Mouse (Mus musculus): ENCODE measurements at regions not wholly inside any gene's neighbourhood (a gene's known extent, or its start where the extent isn't known, plus 50 kb on each side); places are given as distances from the start of the nearest gene placed in this dataset.

- Histone ChIP-seq H3K4me1 (ENCODE audit: insufficient read depth, low read depth, low read length) (no peaks in the 10 kb centered on the region; the same call in 1 of the 2 replicates), H3K9me3 (ENCODE audit: low read length) (no peaks in the 10 kb centered on the region), H3K36me3 (ENCODE audit: insufficient read depth, low read length) (no peaks in the 10 kb centered on the region), H3K27ac (ENCODE audit: low read length) (no peak overlapping the region), H3K4me3 (ENCODE audit: low read depth, low read length) (no peak overlapping the region), H3K4me2 (replicated peaks; ENCODE audit: low read depth, low read length) (no peak overlapping the region), H3K27me3 (replicated peaks; ENCODE audit: insufficient read depth, low read length) (no peaks in the 10 kb centered on the region), H3K9ac (replicated peaks; ENCODE audit: low read depth) (no peak overlapping the region)
- DNase-seq (ENCODE audit: low spot score) (no peak), ATAC-seq (no peak)
- peak; percentile 56 for TF ChIP-seq CTCF (IDR thresholded peaks at IDR 0.05)
- TF ChIP-seq EP300 (IDR thresholded peaks at IDR 0.05), result no peak
- 63% methylated on average over 5 of the region's 5 CpGs for WGBS
These were observed 1817.1 kb downstream of the 9330182O14Rik start for GRCm38 (mm10) chr15:41951276-41951675.

GRCm38 (mm10) chr15:41960597-41960996 is 1826.4 kb downstream of the 9330182O14Rik start:
- Histone ChIP-seq H3K27me3 (replicated peaks; ENCODE audit: insufficient read depth, low read length) (no peaks in the 10 kb centered on the region), H3K9ac (replicated peaks; ENCODE audit: low read depth) (no peak overlapping the region), H3K9me3 (ENCODE audit: low read length) (no peaks in the 10 kb centered on the region), H3K27ac (ENCODE audit: low read length) (no peak overlapping the region), H3K4me3 (ENCODE audit: low read depth, low read length) (no peak overlapping the region), H3K36me3 (ENCODE audit: insufficient read depth, low read length) (no peaks in the 10 kb centered on the region), H3K4me1 (ENCODE audit: insufficient read depth, low read depth, low read length) (no peaks in the 10 kb centered on the region), H3K4me2 (replicated peaks; ENCODE audit: low read depth, low read length) (no peak overlapping the region)
- ATAC-seq (no peak), DNase-seq (ENCODE audit: low spot score) (no peak)
- TF ChIP-seq CTCF (IDR thresholded peaks at IDR 0.05), result no peak
- TF ChIP-seq EP300 (IDR thresholded peaks at IDR 0.05), result no peak

GRCm38 (mm10) chr15:41970877-41971276 is 1836.7 kb downstream of the 9330182O14Rik start:
- peak; percentile 26; the same call in 1 of the 2 replicates for ATAC-seq
- Histone ChIP-seq H3K4me2 (replicated peaks; ENCODE audit: low read depth, low read length) (no peak overlapping the region), H3K36me3 (ENCODE audit: insufficient read depth, low read length) (no peaks in the 10 kb centered on the region), H3K9me3 (ENCODE audit: low read length) (no peaks in the 10 kb centered on the region), H3K27me3 (replicated peaks; ENCODE audit: insufficient read depth, low read length) (no peaks in the 10 kb centered on the region), H3K27ac (ENCODE audit: low read length) (no peak overlapping the region), H3K4me3 (ENCODE audit: low read depth, low read length) (no peak overlapping the region), H3K4me1 (ENCODE audit: insufficient read depth, low read depth, low read length) (no peaks in the 10 kb centered on the region), H3K9ac (replicated peaks; ENCODE audit: low read depth) (no peak overlapping the region)
- DNase-seq (ENCODE audit: low spot score), result no peak
- 58% methylated on average over 6 of the region's 6 CpGs for WGBS
- TF ChIP-seq EP300 (IDR thresholded peaks at IDR 0.05), result 0 out of 2 replicates have a peak, but pooled peaks have one; percentile 14
- no peak for TF ChIP-seq CTCF (IDR thresholded peaks at IDR 0.05)

GRCm38 (mm10) chr15:41973263-41973662 is 1839.1 kb downstream of the 9330182O14Rik start:
- Histone ChIP-seq H3K9me3 (ENCODE audit: low read length) (no peaks in the 10 kb centered on the region), H3K4me1 (ENCODE audit: insufficient read depth, low read depth, low read length) (no peaks in the 10 kb centered on the region), H3K9ac (replicated peaks; ENCODE audit: low read depth) (no peak overlapping the region), H3K27me3 (replicated peaks; ENCODE audit: insufficient read depth, low read length) (no peaks in the 10 kb centered on the region), H3K4me3 (ENCODE audit: low read depth, low read length) (no peak overlapping the region), H3K27ac (ENCODE audit: low read length) (no peak overlapping the region), H3K36me3 (ENCODE audit: insufficient read depth, low read length) (no peaks in the 10 kb centered on the region), H3K4me2 (replicated peaks; ENCODE audit: low read depth, low read length) (no peak overlapping the region)
- DNase-seq (ENCODE audit: low spot score), result peak; percentile 82
- TF ChIP-seq CTCF (IDR thresholded peaks at IDR 0.05), result peak; percentile 98
- TF ChIP-seq EP300 (IDR thresholded peaks at IDR 0.05), result no peak
- peak; percentile 73 for ATAC-seq
- WGBS, result 3% methylated on average over 8 of the region's 8 CpGs

GRCm38 (mm10) chr15:41977196-41977595 is 1843.0 kb downstream of the 9330182O14Rik start:
- ATAC-seq, result no peak
- 95% methylated on average over 2 of the region's 2 CpGs for whole genome bisulfite sequencing

GRCm38 (mm10) chr15:41977649-41978231 is 1843.6 kb downstream of the 9330182O14Rik start:
- WGBS, result 72% methylated on average over 12 of the region's 12 CpGs
- Histone ChIP-seq H3K9me3 (ENCODE audit: low read length) (no peaks in the 10 kb centered on the region), H3K4me2 (replicated peaks; ENCODE audit: low read depth, low read length) (no peak overlapping the region), H3K27me3 (replicated peaks; ENCODE audit: insufficient read depth, low read length) (no peaks in the 10 kb centered on the region), H3K27ac (ENCODE audit: low read length) (no peak overlapping the region), H3K9ac (replicated peaks; ENCODE audit: low read depth) (no peak overlapping the region), H3K4me3 (ENCODE audit: low read depth, low read length) (no peak overlapping the region), H3K4me1 (ENCODE audit: insufficient read depth, low read depth, low read length) (no peaks in the 10 kb centered on the region), H3K36me3 (ENCODE audit: insufficient read depth, low read length) (no peaks in the 10 kb centered on the region)
- TF ChIP-seq EP300 (IDR thresholded peaks at IDR 0.05) (no peak), CTCF (IDR thresholded peaks at IDR 0.05) (no peak)
- no peak for DNase-seq (ENCODE audit: low spot score)
- ATAC-seq, result no peak

More at GRCm38 (mm10) chr15:41977196-41977595, 1843.0 kb downstream of the 9330182O14Rik start:
- Histone ChIP-seq H3K9ac (replicated peaks; ENCODE audit: low read depth) (no peak overlapping the region), H3K27me3 (replicated peaks; ENCODE audit: insufficient read depth, low read length) (no peaks in the 10 kb centered on the region), H3K36me3 (ENCODE audit: insufficient read depth, low read length) (no peaks in the 10 kb centered on the region), H3K9me3 (ENCODE audit: low read length) (no peaks in the 10 kb centered on the region), H3K4me2 (replicated peaks; ENCODE audit: low read depth, low read length) (no peak overlapping the region), H3K4me1 (ENCODE audit: insufficient read depth, low read depth, low read length) (no peaks in the 10 kb centered on the region), H3K27ac (ENCODE audit: low read length) (no peak overlapping the region), H3K4me3 (ENCODE audit: low read depth, low read length) (no peak overlapping the region)
- no peak for TF ChIP-seq EP300 (IDR thresholded peaks at IDR 0.05)
- no peak for TF ChIP-seq CTCF (IDR thresholded peaks at IDR 0.05)
- no peak for DNase-seq (ENCODE audit: low spot score)
